Mouse (Mus musculus): ENCODE data around the gene Casz1.
A peak's percentile ranks its signal among the peaks of the same experiment; 100 is the strongest.

The Casz1 gene

GRCm38 (mm10) chr4:148902919-148903727 is 98.9 kb downstream of the Casz1 start:
- DNase-seq (ENCODE audit: low spot score in 2 of 2), result peak in 1 of 2 experiments; percentile 70

GRCm38 (mm10) chr4:148905295-148905694 is 101.1 kb downstream of the Casz1 start:
- DNase-seq (ENCODE audit: low spot score in 2 of 2), result no peak

GRCm38 (mm10) chr4:148906806-148907205 is 102.6 kb downstream of the Casz1 start:
- peak in 1 of 2 experiments; percentile 51 for DNase-seq (ENCODE audit: low spot score in 2 of 2)

- no peak for DNase-seq (ENCODE audit: low spot score in 2 of 2)
Measured at GRCm38 (mm10) chr4:148908214-148908681, 104.0 kb downstream of the Casz1 start.

- DNase-seq (ENCODE audit: low spot score in 2 of 2), result peak in 1 of 2 experiments; percentile 34
Measured at GRCm38 (mm10) chr4:148908760-148909510, 104.7 kb downstream of the Casz1 start.

- DNase-seq (ENCODE audit: low spot score in 2 of 2), result no peak
Measured at GRCm38 (mm10) chr4:148909566-148909965, 105.3 kb downstream of the Casz1 start.

- no peak for DNase-seq (ENCODE audit: low spot score in 2 of 2)
Measured at GRCm38 (mm10) chr4:148912134-148912533, 107.9 kb downstream of the Casz1 start.

- no peak for DNase-seq (ENCODE audit: low spot score in 2 of 2)
Measured at GRCm38 (mm10) chr4:148912826-148913590, 108.8 kb downstream of the Casz1 start.

- no peak for DNase-seq (ENCODE audit: low spot score in 2 of 2)
Measured at GRCm38 (mm10) chr4:148914863-148915622, 110.8 kb downstream of the Casz1 start.

GRCm38 (mm10) chr4:148915849-148916248 is 111.6 kb downstream of the Casz1 start:
- DNase-seq (ENCODE audit: low spot score in 2 of 2), result no peak

- DNase-seq (ENCODE audit: low spot score in 2 of 2), result no peak
Measured at GRCm38 (mm10) chr4:148918707-148919447, 114.6 kb downstream of the Casz1 start.

GRCm38 (mm10) chr4:148920610-148921009 is 116.4 kb downstream of the Casz1 start:
- no peak for DNase-seq (ENCODE audit: low spot score in 2 of 2)

- DNase-seq (ENCODE audit: low spot score in 2 of 2), result no peak
Measured at GRCm38 (mm10) chr4:148922221-148922700, 118.0 kb downstream of the Casz1 start.

GRCm38 (mm10) chr4:148923414-148923813 is 119.2 kb downstream of the Casz1 start:
- DNase-seq (ENCODE audit: low spot score in 2 of 2), result no peak

GRCm38 (mm10) chr4:148923976-148924375 is 119.7 kb downstream of the Casz1 start:
- no peak for DNase-seq (ENCODE audit: low spot score in 2 of 2)

- DNase-seq (ENCODE audit: low spot score in 2 of 2), result no peak
Measured at GRCm38 (mm10) chr4:148925589-148926359, 121.5 kb downstream of the Casz1 start.

GRCm38 (mm10) chr4:148926459-148926858 is 122.2 kb downstream of the Casz1 start:
- DNase-seq (ENCODE audit: low spot score in 2 of 2), result no peak

- DNase-seq (ENCODE audit: low spot score in 2 of 2), result no peak
Measured at GRCm38 (mm10) chr4:148928316-148928715, 124.1 kb downstream of the Casz1 start.

- DNase-seq (ENCODE audit: low spot score in 2 of 2), result no peak
Measured at GRCm38 (mm10) chr4:148928876-148929275, 124.6 kb downstream of the Casz1 start.

Measured in urinary bladder, adult 18-20 months (tissue).